In the genomic region with DNA sequence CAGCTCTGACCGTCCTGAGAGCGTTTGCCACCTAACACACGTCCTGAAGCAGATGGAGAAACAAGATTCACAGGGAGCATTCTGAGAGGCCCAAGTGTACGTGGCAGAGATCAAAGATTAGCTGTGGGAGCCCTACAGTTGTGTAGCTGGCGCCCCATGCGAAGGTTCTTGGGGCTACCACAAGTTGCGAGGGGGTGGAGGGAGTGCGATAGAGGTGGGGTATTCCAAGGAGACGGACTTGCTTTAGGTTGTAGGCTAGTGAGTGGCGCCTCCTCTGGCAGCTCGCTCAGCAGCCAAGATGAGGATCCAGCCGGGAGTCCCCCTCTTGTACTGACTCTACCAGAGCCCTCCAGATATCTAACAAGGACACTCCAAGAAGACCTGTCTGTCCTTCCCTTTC, we compare ENCODE assay signal across 9 mouse cellular contexts. TPM values are rescaled to one million over a fixed set of nuclear protein-coding genes. Genes with fewer than 3 reads are reported as not detected.
DNase-seq lines count a peak whose midpoint lies in the region; ATAC-seq and TF ChIP-seq lines count a peak whose summit lies in the region.
"Had no signal": no experiment of that assay in that cellular context is flagged by ENCODE, and none has a peak within 500 bp of the region (broad histone marks: within the 10 kb centered on the region; RNA-seq: fewer than 3 reads in every experiment).

No protein-coding gene starts in this region.

- 0 out of 2 replicates have a peak, but pooled peaks have one; percentile 6 for TF ChIP-seq CTCF in heart, postnatal 0 days (IDR thresholded peaks at IDR 0.05; ENCODE audit: low read depth)

- no peaks in the 10 kb centered on the region for H3K9me3 ChIP-seq in heart, embryonic 12.5 days (replicated peaks)
- H3K9me3 ChIP-seq in ES-E14 (ENCODE audit: control insufficient read depth, insufficient read depth, low read depth, low read length) = no peaks in the 10 kb centered on the region
- H3K9me3 ChIP-seq in heart, postnatal 0 days (replicated peaks; ENCODE audit: control insufficient read depth, low read length) = no peaks in the 10 kb centered on the region
- 0 out of 2 replicates have a peak, but pooled peaks cover 1% of the 10 kb centered on the region for H3K9me3 ChIP-seq in midbrain, embryonic 10.5 days (replicated peaks)

- DNase-seq in heart, adult 9 months (ENCODE audit: low spot score in 2 of 2) = no peak
- DNase-seq in ES-E14 (ENCODE audit: low read depth, low spot score) = no peak
- DNase-seq in heart, postnatal 0 days (ENCODE audit: low spot score) = no peak
- DNase-seq in midbrain, embryonic 10.5 days (ENCODE audit: low spot score) = peak; percentile 37
- no peak for DNase-seq in adrenal gland, postnatal 25 days
- no peak for DNase-seq in urinary bladder, postnatal 4 days (ENCODE audit: low spot score in 2 of 2)

- H3K27ac ChIP-seq in heart, embryonic 12.5 days (ENCODE audit: poor library complexity, severe bottlenecking) = no peak overlapping the region
- no peak overlapping the region for H3K27ac ChIP-seq in ES-E14 (ENCODE audit: insufficient read depth, low read depth, low read length, poor library complexity, severe bottlenecking)
- no peak overlapping the region for H3K27ac ChIP-seq in heart, postnatal 0 days (ENCODE audit: low read depth)
- 0 out of 2 replicates have a peak overlapping the region, but pooled peaks have one; percentile 49 for H3K27ac ChIP-seq in midbrain, embryonic 10.5 days (replicated peaks)

- no peak overlapping the region for H3K9ac ChIP-seq in heart, embryonic 12.5 days
- H3K9ac ChIP-seq in ES-E14 (ENCODE audit: insufficient read depth, low read depth, low read length, poor library complexity, severe bottlenecking) = peak overlapping the region; percentile 10; the same call in 1 of the 2 replicates
- H3K9ac ChIP-seq in heart, postnatal 0 days (replicated peaks; ENCODE audit: low read depth, low read length) = no peak overlapping the region

- H3K4me3 ChIP-seq in heart, embryonic 12.5 days = peak overlapping the region; percentile 39; the same call in 1 of the 2 replicates
- peak overlapping the region; percentile 64 for H3K4me3 ChIP-seq in ES-E14 (ENCODE audit: insufficient read depth in 1 of 2, low read depth in 1 of 2, low read length in 2 of 2, poor library complexity in 1 of 2, severe bottlenecking in 1 of 2)
- H3K4me3 ChIP-seq in heart, postnatal 0 days (ENCODE audit: low read depth, low read length) = no peak overlapping the region
- H3K4me3 ChIP-seq in midbrain, embryonic 10.5 days = peak overlapping the region; percentile 52

- peaks cover 2% of the 10 kb centered on the region; the same call in 1 of the 2 replicates for H3K36me3 ChIP-seq in heart, embryonic 12.5 days
- no peaks in the 10 kb centered on the region for H3K36me3 ChIP-seq in ES-E14 (ENCODE audit: control insufficient read depth, insufficient read depth, low read length, poor library complexity, severe bottlenecking)
- peaks cover 2% of the 10 kb centered on the region; the same call in 1 of the 2 replicates for H3K36me3 ChIP-seq in heart, postnatal 0 days (replicated peaks; ENCODE audit: control insufficient read depth, insufficient read depth, low read length)
- peaks cover 6% of the 10 kb centered on the region for H3K36me3 ChIP-seq in midbrain, embryonic 10.5 days

- H3K4me2 ChIP-seq in heart, embryonic 12.5 days = peak overlapping the region; percentile 67
- H3K4me2 ChIP-seq in heart, postnatal 0 days (ENCODE audit: low read depth, low read length) = no peak overlapping the region

- ATAC-seq in heart, embryonic 12.5 days (ENCODE audit: insufficient number of reproducible peaks, low FRiP score) = no peak
- no peak for ATAC-seq in heart, postnatal 0 days (ENCODE audit: insufficient read depth, low read depth)
- no peak for ATAC-seq in frontal cortex, adult (ENCODE audit: low TSS enrichment)

- no peak for TF ChIP-seq EP300 in heart, postnatal 0 days (IDR thresholded peaks at IDR 0.05; ENCODE audit: low read depth)

- in situ Hi-C loops in ES-E14 (cut with MboI; ENCODE audit: low sequenced_read_pairs in 2 of 2, unreplicated experiment in 2 of 2) = no loop called here

- 2% methylated on average over 12 of the region's 12 CpGs for WGBS in heart, embryonic 12.5 days
- WGBS in heart, postnatal 0 days = 5% methylated on average over 12 of the region's 12 CpGs
- WGBS in midbrain, embryonic 10.5 days = 2% methylated on average over 12 of the region's 12 CpGs

- H3K27me3 ChIP-seq in heart, embryonic 12.5 days (replicated peaks) = peaks cover 75% of the 10 kb centered on the region
- peaks cover 63% of the 10 kb centered on the region for H3K27me3 ChIP-seq in heart, postnatal 0 days (ENCODE audit: control insufficient read depth, insufficient read depth, low read length)
- peaks cover 74% of the 10 kb centered on the region for H3K27me3 ChIP-seq in midbrain, embryonic 10.5 days (ENCODE audit: low read depth, poor library complexity, severe bottlenecking)

- peaks cover 28% of the 10 kb centered on the region for H3K4me1 ChIP-seq in heart, embryonic 12.5 days (replicated peaks)
- H3K4me1 ChIP-seq in ES-E14 (ENCODE audit: control insufficient read depth in 2 of 2, insufficient read depth in 2 of 2, low read length in 2 of 2, poor library complexity in 1 of 2) = peaks cover 0 to 20% of the 10 kb centered on the region in 2 experiments; a peak in 1 of 4 replicates
- H3K4me1 ChIP-seq in heart, postnatal 0 days (ENCODE audit: control insufficient read depth, insufficient read depth) = peaks cover 9% of the 10 kb centered on the region
- H3K4me1 ChIP-seq in midbrain, embryonic 10.5 days = peaks cover 41% of the 10 kb centered on the region

TF ChIP-seq in ES-E14, 5 proteins besides CTCF, POLR2A, EP300 and RAD21:
- TF ChIP-seq MAFK (IDR thresholded peaks at IDR 0.05; ENCODE audit: insufficient read depth, low read depth, low read length) (no peak), ZC3H11A (IDR thresholded peaks at IDR 0.05; ENCODE audit: borderline replicate concordance, low read depth, low read length) (no peak), ZNF384 (IDR thresholded peaks at IDR 0.05; ENCODE audit: low read depth, low read length) (no peak)
TF ChIP-seq in ES-E14: peak in this region for 0.

RNA-seq across cellular contexts. Expression of a gene that starts 0.7 kb away (rescaled TPM):
- 0.17 and 0.33 TPM in 2 replicates for polyA plus RNA-seq in heart, embryonic 12.5 days (2016; fragmentation: Nextera tagmentation; extraction: Ambion mirVana)
- total RNA-seq in ES-E14 (2012; rRNA removed) = 2.5 and 4.3 TPM in 2 replicates
- 0.97 TPM in 1 of 2 replicates, not detected in the other for total RNA-seq in heart, postnatal 0 days (2014; rRNA removed; ENCODE audit: low replicate concordance)
- polyA plus RNA-seq in heart, postnatal 0 days (2015; fragmentation: Nextera tagmentation; extraction: Ambion mirVana) = not detected in 2 replicates
- 1.7 and 2.3 TPM in 2 replicates for polyA plus RNA-seq in midbrain, embryonic 10.5 days (2016; fragmentation: Nextera tagmentation; extraction: Ambion mirVana)
- total RNA-seq in adrenal gland, postnatal 25 days (2021) = not detected in 2 replicates
- total RNA-seq: liver, adult 2 months had no signal

RNA-seq across cellular contexts. Expression of a gene that starts 5.6 kb away (rescaled TPM):
- 10.3 and 11.2 TPM in 2 replicates for polyA plus RNA-seq in heart, embryonic 12.5 days (2016; fragmentation: Nextera tagmentation; extraction: Ambion mirVana)
- total RNA-seq in ES-E14 (2012; rRNA removed) = 2.8 and 4.0 TPM in 2 replicates
- 21.7 and 28.7 TPM in 2 replicates for total RNA-seq in heart, postnatal 0 days (2014; rRNA removed; ENCODE audit: low replicate concordance)
- polyA plus RNA-seq in heart, postnatal 0 days (2015; fragmentation: Nextera tagmentation; extraction: Ambion mirVana) = 13.6 and 15.8 TPM in 2 replicates
- 27.6 and 36.2 TPM in 2 replicates for polyA plus RNA-seq in midbrain, embryonic 10.5 days (2016; fragmentation: Nextera tagmentation; extraction: Ambion mirVana)
- 10.4 and 11.7 TPM in 2 replicates for total RNA-seq in adrenal gland, postnatal 25 days (2021)

RNA-seq across cellular contexts. Expression of a gene that starts 20.2 kb away (rescaled TPM):
- polyA plus RNA-seq in heart, embryonic 12.5 days (2016; fragmentation: Nextera tagmentation; extraction: Ambion mirVana) = 32.4 and 32.7 TPM in 2 replicates
- total RNA-seq in ES-E14 (2012; rRNA removed) = 24.1 and 41.3 TPM in 2 replicates
- 18.2 and 21.7 TPM in 2 replicates for total RNA-seq in heart, postnatal 0 days (2014; rRNA removed; ENCODE audit: low replicate concordance)
- polyA plus RNA-seq in heart, postnatal 0 days (2015; fragmentation: Nextera tagmentation; extraction: Ambion mirVana) = 8.6 and 9.0 TPM in 2 replicates
- 58.5 and 59.7 TPM in 2 replicates for polyA plus RNA-seq in midbrain, embryonic 10.5 days (2016; fragmentation: Nextera tagmentation; extraction: Ambion mirVana)
- total RNA-seq in adrenal gland, postnatal 25 days (2021) = 7.6 and 9.3 TPM in 2 replicates

RNA-seq across cellular contexts. Expression of a gene that starts 23.7 kb away (rescaled TPM):
- 0.18 TPM in 1 of 2 replicates, not detected in the other for polyA plus RNA-seq in heart, embryonic 12.5 days (2016; fragmentation: Nextera tagmentation; extraction: Ambion mirVana)
- total RNA-seq in ES-E14 (2012; rRNA removed) = 0.04 and 1.0 TPM in 2 replicates
- not detected in 2 replicates for total RNA-seq in heart, postnatal 0 days (2014; rRNA removed; ENCODE audit: low replicate concordance)
- not detected in 2 replicates for polyA plus RNA-seq in heart, postnatal 0 days (2015; fragmentation: Nextera tagmentation; extraction: Ambion mirVana)
- polyA plus RNA-seq in midbrain, embryonic 10.5 days (2016; fragmentation: Nextera tagmentation; extraction: Ambion mirVana) = not detected in 2 replicates
- total RNA-seq in adrenal gland, postnatal 25 days (2021) = 7.2 and 10.4 TPM in 2 replicates
- total RNA-seq: liver, adult 2 months had no signal
- polyA plus RNA-seq: liver, adult 2 months had no signal

RNA-seq across cellular contexts. Expression of a gene that starts 25.1 kb away (rescaled TPM):
- 64.1 and 67.5 TPM in 2 replicates for polyA plus RNA-seq in heart, embryonic 12.5 days (2016; fragmentation: Nextera tagmentation; extraction: Ambion mirVana)
- total RNA-seq in ES-E14 (2012; rRNA removed) = 31.6 and 35.1 TPM in 2 replicates
- total RNA-seq in heart, postnatal 0 days (2014; rRNA removed; ENCODE audit: low replicate concordance) = 54.5 and 72.2 TPM in 2 replicates
- 32.4 and 34.8 TPM in 2 replicates for polyA plus RNA-seq in heart, postnatal 0 days (2015; fragmentation: Nextera tagmentation; extraction: Ambion mirVana)
- 187 and 202 TPM in 2 replicates for polyA plus RNA-seq in midbrain, embryonic 10.5 days (2016; fragmentation: Nextera tagmentation; extraction: Ambion mirVana)
- total RNA-seq in adrenal gland, postnatal 25 days (2021) = 47.9 and 56.3 TPM in 2 replicates
